Mouse (Mus musculus): ENCODE measurements around the gene Cdc42bpb. TPM values are rescaled to one million over a fixed set of nuclear protein-coding genes. Genes with fewer than 3 reads are reported as not detected.

Cdc42bpb gene
- polyA plus RNA-seq (2012; rRNA removed), result 180 and 191 TPM in 2 replicates

DNA sequence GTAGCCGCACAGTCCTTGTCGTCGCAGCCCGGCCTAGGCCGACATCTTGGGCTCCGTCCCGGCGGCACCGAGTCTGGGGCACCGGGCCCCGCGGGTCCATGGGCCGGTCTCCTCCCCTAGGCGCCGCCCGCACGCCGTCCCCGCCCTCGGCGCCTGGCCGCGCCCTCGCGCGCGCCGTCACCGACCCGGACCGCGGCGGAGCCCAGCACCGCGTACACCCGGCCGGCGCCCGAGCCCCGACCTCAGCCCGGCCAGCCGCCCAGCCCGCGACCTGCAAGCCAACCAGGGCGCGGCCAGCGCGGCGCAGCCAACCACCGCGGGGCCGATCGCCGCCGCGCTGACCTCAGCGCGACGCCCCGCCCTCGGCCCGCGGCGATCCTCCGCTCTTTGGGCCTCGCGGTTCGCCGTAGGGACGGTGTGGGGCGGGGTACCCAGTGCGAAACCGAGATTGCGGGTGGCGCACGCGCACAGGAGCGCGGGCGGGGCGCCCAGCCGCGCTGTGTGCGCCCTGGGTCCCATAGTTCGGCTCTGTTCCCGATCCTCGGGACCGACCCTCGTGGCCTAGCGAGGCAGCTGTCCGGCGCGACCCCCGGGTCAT is at the start of gene Cdc42bpb:
Cdc42bpb (minus strand) TSS at position 343 of the 598 bp plus-strand sequence.

DNA sequence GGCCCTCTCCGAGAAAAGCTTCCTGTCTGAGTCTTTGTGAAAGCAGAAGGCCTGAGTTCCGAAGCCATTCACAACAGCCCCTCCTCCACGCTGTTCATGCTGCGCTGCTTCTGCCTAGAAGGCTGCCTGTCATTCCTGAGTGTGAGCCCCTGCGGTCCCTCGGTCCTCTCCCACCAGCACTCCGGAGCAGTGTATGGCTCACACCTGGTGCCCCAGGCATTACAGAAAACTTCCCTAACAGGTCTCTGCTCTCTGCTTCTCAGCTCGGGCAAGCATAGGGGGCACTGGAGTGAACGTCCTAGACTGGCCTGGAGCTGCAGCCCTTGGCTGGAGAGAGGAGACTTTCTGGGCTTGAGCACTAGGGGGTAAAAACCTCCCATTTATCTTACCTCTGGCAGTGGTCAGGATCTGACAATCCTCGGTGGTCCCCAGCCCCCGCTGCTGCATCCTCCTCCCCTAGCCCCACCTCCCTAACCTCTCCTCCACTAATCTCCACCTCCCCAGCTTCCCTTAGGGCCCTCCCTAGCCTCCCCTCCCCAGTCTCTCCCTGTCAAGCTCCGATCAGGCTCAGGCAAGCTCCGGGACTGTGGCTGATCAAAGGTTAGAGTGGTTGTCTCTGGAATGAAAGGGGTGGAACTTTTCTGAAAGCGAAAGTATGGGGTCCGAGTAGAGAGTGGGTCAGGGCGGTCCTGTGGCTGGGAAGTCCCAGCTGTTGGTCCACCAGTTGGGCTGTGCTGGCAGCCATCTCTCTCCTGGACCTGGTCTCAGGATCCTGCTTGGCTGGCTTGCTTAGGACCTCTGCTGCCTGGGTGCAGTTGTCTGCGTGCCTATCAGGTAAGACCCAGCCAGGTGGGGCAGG is 39.6 kb upstream of the Cdc42bpb start, which contains the start of gene Exoc3l4:
Exoc3l4 (plus strand) TSS at position 97 of the 859 bp plus-strand sequence.

DNA sequence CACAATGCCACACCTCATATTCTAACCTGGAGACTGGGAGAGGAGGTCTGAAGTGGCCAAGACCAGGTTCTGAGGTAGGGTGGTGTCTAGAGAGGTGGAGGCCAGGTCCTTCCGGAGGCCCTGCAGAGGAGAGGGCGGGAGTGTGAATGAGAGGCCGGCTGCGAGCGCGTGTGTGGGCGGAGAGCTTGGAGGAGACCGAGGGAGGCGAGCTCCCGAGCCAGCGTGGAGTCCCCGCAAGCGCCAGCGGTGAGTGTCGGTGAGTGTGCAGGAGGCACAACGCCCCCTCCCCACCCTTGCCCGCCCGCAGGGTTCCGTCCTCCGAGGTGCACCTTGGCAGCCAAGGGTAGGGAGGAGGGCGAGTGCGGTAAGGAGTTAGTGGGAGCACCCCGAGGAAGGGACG is 29.1 kb upstream of the Cdc42bpb start, which contains the start of gene Lbhd2:
Lbhd2 (plus strand) TSS at position 188 of the 400 bp plus-strand sequence.

DNA sequence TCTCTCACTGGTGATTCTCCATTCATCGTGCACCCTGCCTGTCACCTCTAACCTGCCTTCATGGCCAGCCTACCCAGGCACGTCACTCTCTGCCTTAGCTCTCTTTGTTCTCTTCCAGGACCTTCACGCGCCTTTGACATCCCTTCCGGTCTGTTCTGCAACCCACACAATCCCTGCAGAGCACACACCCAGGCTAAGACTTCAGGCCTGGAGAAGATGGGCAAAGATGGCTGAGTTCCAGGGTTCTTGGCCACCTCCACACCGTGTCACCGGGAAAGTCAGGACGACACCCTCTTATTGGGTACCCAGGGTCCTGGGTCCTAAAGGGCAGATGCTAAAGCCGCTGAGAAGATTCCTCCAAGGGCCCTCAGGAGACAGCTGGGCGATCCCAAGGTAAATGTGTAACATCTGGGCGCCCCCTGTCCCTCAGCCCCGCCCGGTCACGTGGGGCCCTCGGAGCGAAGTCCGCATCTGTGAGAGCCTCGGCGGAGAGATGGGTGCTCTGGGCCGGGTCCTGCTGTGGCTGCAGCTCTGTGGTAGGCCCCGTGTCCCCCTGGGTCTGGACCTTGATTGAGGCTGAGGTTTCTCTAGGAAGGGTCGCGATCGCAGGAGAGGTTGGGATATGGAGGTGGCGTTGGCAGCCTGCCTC is 106.8 kb downstream of the Cdc42bpb start, which contains the start of gene Amn:
Amn (plus strand) TSS at position 467 of the 649 bp plus-strand sequence.

Other genes with a start within 250 kb of the Cdc42bpb start
- 29.9 and 30.4 TPM in 2 replicates for gene Traf3, start 211.3 kb downstream of the Cdc42bpb start, polyA plus RNA-seq (2012; rRNA removed)
- 0.17 and 0.23 TPM in 2 replicates for gene 4930595D18Rik, start 193.2 kb downstream of the Cdc42bpb start, polyA plus RNA-seq (2012; rRNA removed)
- gene Amn, start 106.6 kb downstream of the Cdc42bpb start, polyA plus RNA-seq (2012; rRNA removed), result 22.7 and 24.3 TPM in 2 replicates
- 4.3 and 5.1 TPM in 2 replicates for gene Lbhd2, start 29.1 kb upstream of the Cdc42bpb start, polyA plus RNA-seq (2012; rRNA removed)
- gene Exoc3l4, start 39.3 kb upstream of the Cdc42bpb start, polyA plus RNA-seq (2012; rRNA removed), result 2.3 and 4.3 TPM in 2 replicates
- gene Tnfaip2, start 64.8 kb upstream of the Cdc42bpb start, polyA plus RNA-seq (2012; rRNA removed), result 0.78 and 2.2 TPM in 2 replicates
- gene Gm266, start 108.1 kb upstream of the Cdc42bpb start, polyA plus RNA-seq (2012; rRNA removed), result 5.5 and 7.1 TPM in 2 replicates
- 142 and 145 TPM in 2 replicates for gene Eif5, start 160.3 kb upstream of the Cdc42bpb start, polyA plus RNA-seq (2012; rRNA removed)
- gene Mark3, start 196.8 kb upstream of the Cdc42bpb start, polyA plus RNA-seq (2012; rRNA removed), result 103 and 107 TPM in 2 replicates